Mouse (Mus musculus) right cerebral cortex, adult 18-20 months (tissue): Measurements from ENCODE around the gene Rpl12.

Experiments
- DNase-seq: peaks from one replicate; pipeline ENCODE4 v3.0.0; 2022; ENCODE audit warnings: mixed read lengths

Rpl12 gene

GRCm38 (mm10) chr2:32961192-32961995 lies at the start of gene Rpl12, which contains the start of gene Lrsam1:
Gene Rpl12, plus strand, starts transcription at chr2:32961559.
Gene Lrsam1, minus strand, starts transcription at chr2:32961614.
- peak; percentile 95 for DNase-seq

GRCm38 (mm10) chr2:32911639-32912182 lies 49.6 kb upstream of the Rpl12 start:
- no peak for DNase-seq

GRCm38 (mm10) chr2:32912210-32912804 lies 49.1 kb upstream of the Rpl12 start:
- peak; percentile 78 for DNase-seq

GRCm38 (mm10) chr2:32914362-32914761 lies 47.0 kb upstream of the Rpl12 start:
- DNase-seq = no peak

- no peak for DNase-seq
These were observed 46.5 kb upstream of the Rpl12 start for GRCm38 (mm10) chr2:32914896-32915295.

GRCm38 (mm10) chr2:32917526-32917925 lies 43.8 kb upstream of the Rpl12 start:
- DNase-seq = peak; percentile 89

GRCm38 (mm10) chr2:32918391-32918790 lies 43.0 kb upstream of the Rpl12 start:
- DNase-seq = no peak

- no peak for DNase-seq
These were observed 40.1 kb upstream of the Rpl12 start for GRCm38 (mm10) chr2:32921235-32921634.

- DNase-seq = no peak
These were observed 39.5 kb upstream of the Rpl12 start for GRCm38 (mm10) chr2:32921801-32922380.

- no peak for DNase-seq
These were observed 38.8 kb upstream of the Rpl12 start for GRCm38 (mm10) chr2:32922564-32922963.

GRCm38 (mm10) chr2:32923551-32924250 lies 37.7 kb upstream of the Rpl12 start:
- DNase-seq = no peak

GRCm38 (mm10) chr2:32924306-32924844 lies 37.0 kb upstream of the Rpl12 start:
- DNase-seq = no peak

- DNase-seq = no peak
These were observed 34.9 kb upstream of the Rpl12 start for GRCm38 (mm10) chr2:32926330-32927075.

GRCm38 (mm10) chr2:32927624-32928234 lies 33.6 kb upstream of the Rpl12 start:
- DNase-seq = no peak

GRCm38 (mm10) chr2:32928235-32928946 lies 33.0 kb upstream of the Rpl12 start:
- DNase-seq = peak; percentile 80

- DNase-seq = no peak
These were observed 32.2 kb upstream of the Rpl12 start for GRCm38 (mm10) chr2:32928947-32929829.

GRCm38 (mm10) chr2:32931730-32932129 lies 29.6 kb upstream of the Rpl12 start:
- DNase-seq = no peak

- no peak for DNase-seq
These were observed 22.6 kb upstream of the Rpl12 start for GRCm38 (mm10) chr2:32938741-32939140.

- peak; percentile 53 for DNase-seq
These were observed 21.9 kb upstream of the Rpl12 start for GRCm38 (mm10) chr2:32939418-32939817.

- DNase-seq = no peak
These were observed 20.9 kb upstream of the Rpl12 start for GRCm38 (mm10) chr2:32940483-32940882.
